8 mouse cellular contexts compared by ENCODE assay signal in genomic region chr9:15241596-15241939, GRCm38 (mm10). TPM values are rescaled to one million over a fixed set of nuclear protein-coding genes. Genes with fewer than 3 reads are reported as not detected.
A peak's percentile ranks its signal among the peaks of the same experiment; 100 is the strongest.
DNase-seq lines count a peak whose midpoint lies in the region; ATAC-seq and TF ChIP-seq lines count a peak whose summit lies in the region.

No protein-coding gene starts in this region.

- no peaks in the 10 kb centered on the region for H3K4me1 ChIP-seq in cerebellum, adult 2 months (ENCODE audit: control insufficient read depth, insufficient read depth, low read length)
- 0 out of 2 replicates have a peak, but pooled peaks cover 3% of the 10 kb centered on the region for H3K4me1 ChIP-seq in embryonic facial prominence, embryonic 14.5 days (ENCODE audit: control insufficient read depth, insufficient read depth, low read length)
- H3K4me1 ChIP-seq in kidney, embryonic 15.5 days: peaks cover 31% of the 10 kb centered on the region
- no peaks in the 10 kb centered on the region; the same call in 1 of the 2 replicates for H3K4me1 ChIP-seq in stomach, postnatal 0 days (replicated peaks; ENCODE audit: control insufficient read depth, insufficient read depth)

- H3K27me3 ChIP-seq in cerebellum, adult 2 months (ENCODE audit: control insufficient read depth, insufficient read depth, low read length): no peaks in the 10 kb centered on the region
- H3K27me3 ChIP-seq in embryonic facial prominence, embryonic 14.5 days (replicated peaks; ENCODE audit: control insufficient read depth, insufficient read depth, low read length): no peaks in the 10 kb centered on the region
- H3K27me3 ChIP-seq in kidney, embryonic 15.5 days: 0 out of 2 replicates have a peak, but pooled peaks cover 7% of the 10 kb centered on the region
- no peaks in the 10 kb centered on the region for H3K27me3 ChIP-seq in stomach, postnatal 0 days (ENCODE audit: control insufficient read depth, insufficient read depth, low read length)

- H3K4me2 ChIP-seq in embryonic facial prominence, embryonic 14.5 days (ENCODE audit: low read depth, low read length): no peak overlapping the region
- peak overlapping the region; percentile 31; the same call in 1 of the 2 replicates for H3K4me2 ChIP-seq in kidney, embryonic 15.5 days
- H3K4me2 ChIP-seq in stomach, postnatal 0 days (replicated peaks; ENCODE audit: low read depth): peak overlapping the region; percentile 20; the same call in 1 of the 2 replicates

- WGBS in cerebellum, adult 2 months: 53% methylated on average over 9 of the region's 9 CpGs
- 49% methylated on average over 9 of the region's 9 CpGs for WGBS in embryonic facial prominence, embryonic 14.5 days
- 43% methylated on average over 9 of the region's 9 CpGs for WGBS in kidney, embryonic 15.5 days
- WGBS in stomach, postnatal 0 days: 35% methylated on average over 9 of the region's 9 CpGs

- H3K36me3 ChIP-seq in embryonic facial prominence, embryonic 14.5 days (ENCODE audit: control insufficient read depth, insufficient read depth, low read length): no peaks in the 10 kb centered on the region
- no peaks in the 10 kb centered on the region for H3K36me3 ChIP-seq in kidney, embryonic 15.5 days
- no peaks in the 10 kb centered on the region for H3K36me3 ChIP-seq in stomach, postnatal 0 days (ENCODE audit: control insufficient read depth, insufficient read depth, low read length)

- DNase-seq in cerebellum, adult 2 months: peak in 1 of 2 experiments; percentile 28
- no peak for DNase-seq in cerebellum, adult 11-12 months
- peak; percentile 19 for DNase-seq in right cerebral cortex, adult 18-20 months
- DNase-seq in right cerebral cortex, postnatal 36 days (ENCODE audit: low spot score in 2 of 2): no peak
- DNase-seq in embryonic facial prominence, embryonic 14.5 days (ENCODE audit: low spot score): peak; percentile 45
- peak; percentile 55 for DNase-seq in lung, postnatal 25 days (ENCODE audit: low spot score)
- peak; percentile 90 for DNase-seq in stomach, postnatal 0 days (ENCODE audit: low spot score)

- H3K9me3 ChIP-seq in embryonic facial prominence, embryonic 14.5 days (ENCODE audit: control insufficient read depth, low read length): no peaks in the 10 kb centered on the region
- no peaks in the 10 kb centered on the region for H3K9me3 ChIP-seq in kidney, embryonic 15.5 days (replicated peaks)
- no peaks in the 10 kb centered on the region for H3K9me3 ChIP-seq in stomach, postnatal 0 days (ENCODE audit: control insufficient read depth, low read length)

- TF ChIP-seq CTCF in cerebellum, adult 2 months (IDR thresholded peaks at IDR 0.05; ENCODE audit: borderline replicate concordance, insufficient read depth, low read depth, low read length): peak; percentile 39; the same call in 1 of the 2 replicates
- TF ChIP-seq CTCF in stomach, postnatal 0 days (IDR thresholded peaks at IDR 0.05; ENCODE audit: low read depth): peak; percentile 86

- ATAC-seq in embryonic facial prominence, embryonic 14.5 days (ENCODE audit: low read depth): no peak
- no peak for ATAC-seq in kidney, embryonic 15.5 days (replicated peaks; ENCODE audit: low FRiP score)
- ATAC-seq in stomach, postnatal 0 days (ENCODE audit: low FRiP score, low TSS enrichment): peak; percentile 73

- no peak overlapping the region for H3K9ac ChIP-seq in embryonic facial prominence, embryonic 14.5 days (ENCODE audit: low read depth, low read length)
- no peak overlapping the region for H3K9ac ChIP-seq in kidney, embryonic 15.5 days
- H3K9ac ChIP-seq in stomach, postnatal 0 days (ENCODE audit: low read length): no peak overlapping the region

- TF ChIP-seq EP300 in stomach, postnatal 0 days (optimal IDR thresholded peaks at IDR 0.05): no peak

- TF ChIP-seq POLR2A in cerebellum, adult 2 months (IDR thresholded peaks at IDR 0.05; ENCODE audit: borderline replicate concordance, insufficient read depth, low read length): no peak

- H3K4me3 ChIP-seq in cerebellum, adult 2 months (replicated peaks; ENCODE audit: insufficient read depth, low read depth, low read length): no peak overlapping the region
- no peak overlapping the region for H3K4me3 ChIP-seq in embryonic facial prominence, embryonic 14.5 days (ENCODE audit: low read depth, low read length)
- no peak overlapping the region for H3K4me3 ChIP-seq in kidney, embryonic 15.5 days (replicated peaks)
- H3K4me3 ChIP-seq in stomach, postnatal 0 days (ENCODE audit: low read depth, low read length): no peak overlapping the region

- H3K27ac ChIP-seq in cerebellum, adult 2 months (ENCODE audit: insufficient read depth, low read length): no peak overlapping the region
- H3K27ac ChIP-seq in embryonic facial prominence, embryonic 14.5 days (replicated peaks; ENCODE audit: low read depth, low read length): no peak overlapping the region
- H3K27ac ChIP-seq in kidney, embryonic 15.5 days: no peak overlapping the region
- H3K27ac ChIP-seq in stomach, postnatal 0 days (replicated peaks): 0 out of 2 replicates have a peak overlapping the region, but pooled peaks have one; percentile 70

RNA-seq across cellular contexts. Expression of gene Vstm5, which starts 2.7 kb away (rescaled TPM):
- 9.8 and 12.7 TPM in 2 replicates for polyA plus RNA-seq in cerebellum, adult 2 months (2012; rRNA removed)
- 6.3 and 6.4 TPM in 2 replicates for polyA plus RNA-seq in embryonic facial prominence, embryonic 14.5 days (2014; fragmentation: Nextera tagmentation; extraction: Ambion mirVana)
- 6.0 and 6.9 TPM in 2 replicates for polyA plus RNA-seq in kidney, embryonic 15.5 days (2015; fragmentation: Nextera tagmentation; extraction: Ambion mirVana)
- polyA plus RNA-seq in stomach, postnatal 0 days (2015; fragmentation: Nextera tagmentation; extraction: Ambion mirVana): 19.5 and 20.4 TPM in 2 replicates

RNA-seq across cellular contexts. Expression of gene Med17, which starts 38.2 kb away (rescaled TPM):
- polyA plus RNA-seq in cerebellum, adult 2 months (2012; rRNA removed): 38.4 and 40.7 TPM in 2 replicates
- polyA plus RNA-seq in embryonic facial prominence, embryonic 14.5 days (2014; fragmentation: Nextera tagmentation; extraction: Ambion mirVana): 30.1 and 35.5 TPM in 2 replicates
- 35.4 and 39.2 TPM in 2 replicates for polyA plus RNA-seq in kidney, embryonic 15.5 days (2015; fragmentation: Nextera tagmentation; extraction: Ambion mirVana)
- 18.5 and 20.0 TPM in 2 replicates for polyA plus RNA-seq in stomach, postnatal 0 days (2015; fragmentation: Nextera tagmentation; extraction: Ambion mirVana)

Comparison
In these comparisons a context has a peak if more than half of its experiments do, and no peak if none do; other contexts are left out.
1. DNase-seq: peak in right cerebral cortex, adult 18-20 months (single experiment), embryonic facial prominence, embryonic 14.5 days (single experiment), lung, postnatal 25 days (single experiment) and stomach, postnatal 0 days (single experiment); none in cerebellum, adult 11-12 months (single experiment) and right cerebral cortex, postnatal 36 days (0 of 2).